ENCODE assay signal across 27 mouse cellular contexts in the genomic region with DNA sequence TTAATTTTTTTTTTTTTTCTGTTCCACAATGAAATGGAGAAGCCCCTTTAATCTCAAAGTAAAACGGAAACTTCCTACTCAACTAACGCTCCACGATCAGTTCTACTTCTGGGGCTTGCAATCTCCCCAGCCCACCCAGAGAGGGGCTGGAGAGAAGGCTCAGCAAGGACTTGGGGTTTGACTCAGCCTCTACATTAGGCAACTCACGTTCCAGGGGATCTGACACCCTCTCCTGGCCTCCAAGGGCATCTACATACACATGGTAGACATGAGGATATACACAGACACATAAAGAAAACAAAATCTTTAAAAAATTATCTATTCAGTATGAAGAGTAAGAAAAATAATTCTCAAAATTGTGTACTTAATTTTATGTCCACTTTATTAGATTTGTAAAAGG.
A peak's percentile ranks its signal among the peaks of the same experiment; 100 is the strongest.
DNase-seq lines count a peak whose midpoint lies in the region; ATAC-seq and TF ChIP-seq lines count a peak whose summit lies in the region.
"Had no signal": no experiment of that assay in that cellular context is flagged by ENCODE, and none has a peak within 500 bp of the region (broad histone marks: within the 10 kb centered on the region; RNA-seq: fewer than 3 reads in every experiment).

No protein-coding gene starts in this region.

- DNase-seq in A20 (ENCODE audit: low read depth, low spot score) (peak; percentile 16), ES-E14 (ENCODE audit: low read depth, low spot score) (no peak)
- no peak for DNase-seq in midbrain, embryonic 14.5 days
- DNase-seq: adrenal gland, postnatal 25 days; cerebellum, adult 18-20 months; cerebellum, postnatal 10 days; forebrain, postnatal 0 days; heart, postnatal 36 days; kidney, adult 11 months; kidney, postnatal 36 days; layer of hippocampus, postnatal 36 days; left cerebral cortex, postnatal 4 days; liver, postnatal 0 days; right cerebral cortex, postnatal 25 days; thymus, postnatal 14 days had no signal

- WGBS in intestine, postnatal 0 days: 79% methylated on average over 4 of the region's 4 CpGs
- WGBS in intestine, embryonic 16.5 days: 68% methylated on average over 4 of the region's 4 CpGs
- 68% methylated on average over 4 of the region's 4 CpGs for WGBS in midbrain, embryonic 14.5 days

- H3K4me2 ChIP-seq in intestine, postnatal 0 days (replicated peaks; ENCODE audit: low read depth): no peak overlapping the region
- no peak overlapping the region for H3K4me2 ChIP-seq in intestine, embryonic 16.5 days (ENCODE audit: low read depth, low read length)
- no peak overlapping the region for H3K4me2 ChIP-seq in midbrain, embryonic 14.5 days (ENCODE audit: low read length)
- H3K4me2 ChIP-seq: hindbrain, embryonic 12.5 days; kidney, embryonic 15.5 days; liver, embryonic 12.5 days; midbrain, embryonic 15.5 days had no signal

- H3K4me3 ChIP-seq in intestine, postnatal 0 days (ENCODE audit: low read depth, low read length): no peak overlapping the region
- H3K4me3 ChIP-seq in intestine, embryonic 16.5 days (ENCODE audit: low read length): no peak overlapping the region
- H3K4me3 ChIP-seq in ES-E14 (ENCODE audit: insufficient read depth in 1 of 2, low read depth in 1 of 2, low read length in 2 of 2, poor library complexity in 1 of 2, severe bottlenecking in 1 of 2): no peak overlapping the region
- H3K4me3 ChIP-seq in midbrain, embryonic 14.5 days (replicated peaks; ENCODE audit: low read depth, low read length): no peak overlapping the region
- H3K4me3 ChIP-seq: erythroblast, embryonic 14.5 days; heart, embryonic 10.5 days; hindbrain, embryonic 12.5 days; kidney, embryonic 15.5 days; liver, embryonic 12.5 days; midbrain, embryonic 15.5 days had no signal

- H3K27me3 ChIP-seq in intestine, postnatal 0 days (replicated peaks; ENCODE audit: control insufficient read depth, insufficient read depth, low read length): no peaks in the 10 kb centered on the region
- no peaks in the 10 kb centered on the region for H3K27me3 ChIP-seq in intestine, embryonic 16.5 days (replicated peaks; ENCODE audit: control insufficient read depth, insufficient read depth, low read length)
- no peaks in the 10 kb centered on the region for H3K27me3 ChIP-seq in midbrain, embryonic 14.5 days (ENCODE audit: control insufficient read depth, insufficient read depth, low read length)
- H3K27me3 ChIP-seq: hindbrain, embryonic 12.5 days; kidney, embryonic 15.5 days; liver, embryonic 12.5 days; midbrain, embryonic 15.5 days had no signal

- no peak overlapping the region for H3K27ac ChIP-seq in intestine, postnatal 0 days (ENCODE audit: low read depth, low read length)
- H3K27ac ChIP-seq in intestine, embryonic 16.5 days (ENCODE audit: low read length): no peak overlapping the region
- H3K27ac ChIP-seq in ES-E14 (ENCODE audit: insufficient read depth, low read depth, low read length, poor library complexity, severe bottlenecking): no peak overlapping the region
- no peak overlapping the region for H3K27ac ChIP-seq in midbrain, embryonic 14.5 days (replicated peaks; ENCODE audit: low read depth, low read length)
- H3K27ac ChIP-seq: heart, embryonic 10.5 days; hindbrain, embryonic 12.5 days; kidney, embryonic 15.5 days; liver, embryonic 12.5 days; macrophage; midbrain, embryonic 15.5 days had no signal

- no peaks in the 10 kb centered on the region for H3K36me3 ChIP-seq in intestine, postnatal 0 days (ENCODE audit: control insufficient read depth, insufficient read depth)
- no peaks in the 10 kb centered on the region for H3K36me3 ChIP-seq in intestine, embryonic 16.5 days (ENCODE audit: control insufficient read depth, insufficient read depth, low read length)
- no peaks in the 10 kb centered on the region; the same call in 1 of the 2 replicates for H3K36me3 ChIP-seq in ES-E14 (ENCODE audit: control insufficient read depth, insufficient read depth, low read length, poor library complexity, severe bottlenecking)
- no peaks in the 10 kb centered on the region for H3K36me3 ChIP-seq in midbrain, embryonic 14.5 days (ENCODE audit: control insufficient read depth, insufficient read depth, low read length)
- H3K36me3 ChIP-seq: heart, embryonic 10.5 days; hindbrain, embryonic 12.5 days; kidney, embryonic 15.5 days; liver, embryonic 12.5 days; midbrain, embryonic 15.5 days had no signal

- ATAC-seq in intestine, postnatal 0 days: no peak
- no peak for ATAC-seq in intestine, embryonic 16.5 days
- 0 out of 2 replicates have a peak, but pooled peaks have one; percentile 20 for ATAC-seq in megakaryocyte progenitor cell, adult 5-6 weeks (replicated peaks; ENCODE audit: poor library complexity)
- no peak for ATAC-seq in midbrain, embryonic 14.5 days (ENCODE audit: low FRiP score, low TSS enrichment)
- no peak for ATAC-seq in monocyte, adult 5-6 weeks (replicated peaks; ENCODE audit: insufficient number of reproducible peaks, low FRiP score, low TSS enrichment, poor library complexity, severe bottlenecking)
- ATAC-seq: CD4-positive, CD25-positive, alpha-beta regulatory T cell, adult 4 months; forebrain, postnatal 0 days; liver, embryonic 12.5 days; liver, postnatal 0 days; midbrain, embryonic 15.5 days had no signal

- in situ Hi-C loops in ES-E14 (cut with MboI; ENCODE audit: low sequenced_read_pairs in 2 of 2, unreplicated experiment in 2 of 2): no loop called here

- H3K4me1 ChIP-seq in intestine, postnatal 0 days (replicated peaks; ENCODE audit: control insufficient read depth, insufficient read depth, low read length): no peaks in the 10 kb centered on the region
- no peaks in the 10 kb centered on the region for H3K4me1 ChIP-seq in intestine, embryonic 16.5 days (ENCODE audit: control insufficient read depth, insufficient read depth, low read length)
- H3K4me1 ChIP-seq in ES-E14 (ENCODE audit: control insufficient read depth in 2 of 2, insufficient read depth in 2 of 2, low read length in 2 of 2, poor library complexity in 1 of 2): peaks cover 0 to 4% of the 10 kb centered on the region in 2 experiments; a peak in 1 of 4 replicates
- no peaks in the 10 kb centered on the region for H3K4me1 ChIP-seq in midbrain, embryonic 14.5 days (ENCODE audit: control insufficient read depth, insufficient read depth, low read length)
- H3K4me1 ChIP-seq: heart, embryonic 10.5 days; hindbrain, embryonic 12.5 days; kidney, embryonic 15.5 days; liver, embryonic 12.5 days; midbrain, embryonic 15.5 days had no signal

- no peak overlapping the region for H3K9ac ChIP-seq in intestine, postnatal 0 days (ENCODE audit: low read depth, low read length)
- H3K9ac ChIP-seq in intestine, embryonic 16.5 days (ENCODE audit: low read depth, low read length): no peak overlapping the region
- no peak overlapping the region for H3K9ac ChIP-seq in ES-E14 (ENCODE audit: insufficient read depth, low read depth, low read length, poor library complexity, severe bottlenecking)
- no peak overlapping the region for H3K9ac ChIP-seq in midbrain, embryonic 14.5 days (replicated peaks; ENCODE audit: low read length)
- H3K9ac ChIP-seq: forebrain, postnatal 0 days; hindbrain, embryonic 12.5 days; kidney, embryonic 15.5 days; liver, embryonic 12.5 days; liver, postnatal 0 days; midbrain, embryonic 15.5 days had no signal

- H3K9me3 ChIP-seq in intestine, postnatal 0 days (ENCODE audit: control insufficient read depth): no peaks in the 10 kb centered on the region
- H3K9me3 ChIP-seq in intestine, embryonic 16.5 days (ENCODE audit: control insufficient read depth, low read length): no peaks in the 10 kb centered on the region
- no peaks in the 10 kb centered on the region for H3K9me3 ChIP-seq in ES-E14 (ENCODE audit: control insufficient read depth, insufficient read depth, low read depth, low read length)
- H3K9me3 ChIP-seq in midbrain, embryonic 14.5 days (ENCODE audit: control insufficient read depth, low read length): no peaks in the 10 kb centered on the region
- H3K9me3 ChIP-seq: heart, embryonic 10.5 days; hindbrain, embryonic 12.5 days; kidney, embryonic 15.5 days; liver, embryonic 12.5 days; midbrain, embryonic 15.5 days had no signal

- TF ChIP-seq CTCF in intestine, postnatal 0 days (IDR thresholded peaks at IDR 0.05; ENCODE audit: low read depth): peak; percentile 8; the same call in 1 of the 2 replicates

TF ChIP-seq in ES-E14, 5 proteins besides CTCF, POLR2A, EP300 and RAD21:
- TF ChIP-seq MAFK (IDR thresholded peaks at IDR 0.05; ENCODE audit: insufficient read depth, low read depth, low read length) (no peak), CHD2 (IDR thresholded peaks at IDR 0.05; ENCODE audit: low read depth, low read length) (no peak), ZC3H11A (IDR thresholded peaks at IDR 0.05; ENCODE audit: borderline replicate concordance, low read depth, low read length) (0 out of 2 replicates have a peak, but pooled peaks have one; percentile 27)
